Mouse (Mus musculus) hindbrain, embryonic 16.5 days (tissue): ENCODE measurements at regions not wholly inside any gene's neighbourhood (a gene's known extent, or its start where the extent isn't known, plus 50 kb on each side); places are given as distances from the start of the nearest gene placed in this dataset. TPM values are rescaled to one million over a fixed set of nuclear protein-coding genes. Genes with fewer than 3 reads are reported as not detected.
A peak's percentile ranks its signal among the peaks of the same experiment; 100 is the strongest.
"Not testable (repeated sequence)": the region's sequence is repeated elsewhere in the genome, so short reads cannot be mapped to it uniquely, and the experiment has no call there.

Source experiments
- ATAC-seq: fragments of 200-750 bp; cut with Nextera tagmentation; 2 replicates; pipeline ENCODE4 v1.8.0; 2017; ENCODE audit warnings: moderate TSS enrichment, moderate library complexity
- H3K27ac ChIP-seq: fragments of 300-500 bp; sonication (generic); 2 replicates; pipeline ENCODE4 v1.5.1; 2014; ENCODE audit warnings: low read depth, mild to moderate bottlenecking, control low read depth, low read length, moderate library complexity
- H3K27me3 ChIP-seq: fragments of 300-500 bp; sonication (generic); replicated peaks from 2 replicates; pipeline ENCODE4 v1.6.1; 2014; ENCODE audit warnings: low read length; ENCODE audit not compliant: control insufficient read depth, insufficient read depth
- H3K36me3 ChIP-seq: fragments of 300-500 bp; sonication (generic); 2 replicates; pipeline ENCODE4 v1.6.1; 2014; ENCODE audit warnings: mild to moderate bottlenecking, low read length, moderate library complexity, mixed read lengths; ENCODE audit not compliant: control insufficient read depth, insufficient read depth
- H3K4me1 ChIP-seq: fragments of 300-500 bp; sonication (generic); 2 replicates; pipeline ENCODE4 v1.6.1; 2014; ENCODE audit warnings: low read depth, low read length; ENCODE audit not compliant: control insufficient read depth, insufficient read depth
- H3K4me2 ChIP-seq: fragments of 300-500 bp; sonication (generic); 2 replicates; pipeline ENCODE4 v1.6.1; 2014; ENCODE audit warnings: mild to moderate bottlenecking, low read length, control low read depth, moderate library complexity
- H3K4me3 ChIP-seq: fragments of 300-500 bp; sonication (generic); 2 replicates; pipeline ENCODE4 v1.5.1; 2014; ENCODE audit warnings: mild to moderate bottlenecking, low read length, control low read depth, moderate library complexity
- H3K9ac ChIP-seq: fragments of 300-500 bp; sonication (generic); 2 replicates; pipeline ENCODE4 v1.6.1; 2014; ENCODE audit warnings: low read depth, mild to moderate bottlenecking, control low read depth, low read length, moderate library complexity
- H3K9me3 ChIP-seq: fragments of 300-500 bp; sonication (generic); 2 replicates; pipeline ENCODE4 v1.6.1; 2014; ENCODE audit warnings: mild to moderate bottlenecking, low read length, moderate library complexity; ENCODE audit not compliant: control insufficient read depth
- WGBS: fragments of 180-500 bp; shearing (Covaris S2); extraction: QIAGEN DNeasy Blood & Tissue Kit; methylation state at CpG from one replicate; pipeline ENCODE4 v1.1.7; 2014; 5-methylcytosine and 5-hydroxymethylcytosine counted together
- microRNA-seq: library from miRNA; unstranded; fragments of <30 nt; microRNA quantifications from one replicate; pipeline ENCODE4, GENCODE M21; 2017

- no CpG with 5 or more reads among the region's 5 CpGs for WGBS
- not testable (repeated sequence) for H3K36me3 ChIP-seq, H3K4me1 ChIP-seq, H3K4me3 ChIP-seq, H3K27me3 ChIP-seq, H3K27ac ChIP-seq, H3K9me3 ChIP-seq, H3K9ac ChIP-seq, H3K4me2 ChIP-seq, ATAC-seq
Observed at GRCm38 (mm10) chr12:23216521-23216920, 563.5 kb downstream of the Gm10330 start.

- Histone ChIP-seq H3K9ac (peak overlapping the region; percentile 50), H3K4me3 (peak overlapping the region; percentile 43), H3K4me2 (peak overlapping the region; percentile 49)
- not testable (repeated sequence) for H3K4me1 ChIP-seq, H3K9me3 ChIP-seq, H3K27ac ChIP-seq, H3K27me3 ChIP-seq, H3K36me3 ChIP-seq
- ATAC-seq = peak; percentile 91
- 0% methylated on average over 25 of the region's 42 CpGs for WGBS
Observed at GRCm38 (mm10) chr12:23189546-23189945, 590.5 kb downstream of the Gm10330 start.

GRCm38 (mm10) chr12:23189110-23189509, 591.0 kb downstream of the Gm10330 start:
- H3K9me3 ChIP-seq, H3K36me3 ChIP-seq, H3K27ac ChIP-seq, H3K27me3 ChIP-seq, H3K4me1 ChIP-seq: not testable (repeated sequence)
- 3% methylated on average over 36 of the region's 50 CpGs for WGBS
- H3K9ac ChIP-seq = peak overlapping the region; percentile 50
- ATAC-seq = peak; percentile 60; the same call in 1 of the 2 replicates
- peak overlapping the region; percentile 49 for H3K4me2 ChIP-seq
- H3K4me3 ChIP-seq = peak overlapping the region; percentile 43

Small RNA genes lying in the stretch of these regions (microRNA-seq; reads per million reads assigned to microRNA genes)
- gene Gm26140 = not detected
